ENCODE assay signal across 31 mouse cellular contexts in the genomic region with DNA sequence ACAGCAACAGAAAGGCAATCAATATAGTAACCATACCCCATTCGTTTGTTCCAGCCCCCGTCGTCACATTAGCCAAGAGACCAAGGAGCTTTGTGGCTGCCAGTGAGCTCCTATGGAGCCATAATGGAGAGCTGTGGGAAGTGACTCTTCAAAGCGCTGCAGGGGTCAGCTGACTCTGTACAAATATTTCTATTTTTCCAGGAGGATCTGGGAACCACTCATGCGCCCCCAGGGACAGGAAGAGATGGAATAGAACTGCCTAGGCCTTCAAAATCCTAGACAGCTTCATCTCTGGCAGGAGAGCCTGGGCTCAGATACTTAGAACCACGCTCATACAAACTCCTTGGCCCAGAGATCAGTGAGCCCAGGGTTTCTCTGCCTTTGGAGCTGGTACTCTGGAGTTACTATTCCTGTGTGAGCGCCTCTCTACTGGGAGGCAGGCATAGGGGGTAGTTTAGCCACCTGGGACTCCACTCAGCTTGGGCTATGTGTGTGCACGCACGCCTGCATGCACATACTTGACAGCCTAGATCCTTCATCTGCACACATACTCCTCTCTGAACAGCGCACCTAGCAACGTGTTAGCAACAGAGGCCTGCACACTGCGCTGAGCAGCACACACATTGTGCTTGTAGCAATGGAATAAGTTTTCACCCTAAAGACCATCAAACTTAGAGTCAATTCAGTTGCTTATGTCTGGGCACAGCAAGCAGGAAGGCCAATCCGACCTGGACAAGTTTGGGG. TPM values are rescaled to one million over a fixed set of nuclear protein-coding genes. Genes with fewer than 3 reads are reported as not detected.
DNase-seq lines count a peak whose midpoint lies in the region; ATAC-seq and TF ChIP-seq lines count a peak whose summit lies in the region.
"Had no signal": no experiment of that assay in that cellular context is flagged by ENCODE, and none has a peak within 500 bp of the region (broad histone marks: within the 10 kb centered on the region; RNA-seq: fewer than 3 reads in every experiment).

No protein-coding gene starts in this region.

- DNase-seq in forebrain, postnatal 0 days = no peak
- no peak for DNase-seq in heart, adult 2 months
- DNase-seq in heart, adult 9 months (ENCODE audit: low spot score in 2 of 2) = no peak
- DNase-seq in left cerebral cortex, adult 2 months (ENCODE audit: extremely low spot score in 1 of 2, low spot score in 2 of 2) = no peak
- DNase-seq in left cerebral cortex, adult 18-20 months (ENCODE audit: low spot score in 2 of 2) = no peak
- no peak for DNase-seq in spleen, adult 12 weeks (ENCODE audit: low spot score)
- DNase-seq: adrenal gland, postnatal 10 days; adrenal gland, postnatal 36 days; cerebellum, adult 11-12 months; cerebellum, adult 8-10 months; cerebellum, postnatal 10 days; cerebellum, postnatal 36 days; gastrocnemius, postnatal 10 days; heart, postnatal 10 days had no signal

- no peak for TF ChIP-seq POLR2A in heart, adult 2 months (IDR thresholded peaks at IDR 0.05; ENCODE audit: insufficient read depth, low read depth, low read length)
- TF ChIP-seq POLR2A in cortical plate, adult 2 months (IDR thresholded peaks at IDR 0.05; ENCODE audit: extremely low read depth, insufficient read depth, low read length) = no peak

- H3K9ac ChIP-seq in forebrain, postnatal 0 days = no peak overlapping the region
- no peak overlapping the region for H3K9ac ChIP-seq in forebrain, embryonic 13.5 days
- H3K9ac ChIP-seq in heart, adult 2 months (ENCODE audit: low read depth, low read length) = no peak overlapping the region
- H3K9ac ChIP-seq: heart, embryonic 15.5 days; hindbrain, embryonic 13.5 days had no signal

- ATAC-seq in forebrain, postnatal 0 days = peak; percentile 30; the same call in 1 of the 2 replicates
- no peak for ATAC-seq in forebrain, embryonic 13.5 days
- ATAC-seq: activated CD4-positive, CD25-positive, alpha-beta regulatory T cell, adult 4 months; forebrain, embryonic 14.5 days; intestine, postnatal 0 days had no signal

- H3K4me3 ChIP-seq in forebrain, postnatal 0 days (ENCODE audit: low read depth, low read length) = no peak overlapping the region
- no peak overlapping the region for H3K4me3 ChIP-seq in forebrain, embryonic 13.5 days
- H3K4me3 ChIP-seq in heart, adult 2 months = no peak overlapping the region
- no peak overlapping the region for H3K4me3 ChIP-seq in left cerebral cortex, adult 2 months
- H3K4me3 ChIP-seq in cortical plate, adult 2 months (ENCODE audit: insufficient read depth, low read length) = no peak overlapping the region
- H3K4me3 ChIP-seq: forebrain, embryonic 10.5 days; heart, embryonic 15.5 days; hindbrain, embryonic 10.5 days; hindbrain, embryonic 13.5 days had no signal

- H3K9me3 ChIP-seq in forebrain, postnatal 0 days (ENCODE audit: low read length) = no peaks in the 10 kb centered on the region
- no peaks in the 10 kb centered on the region for H3K9me3 ChIP-seq in forebrain, embryonic 13.5 days (replicated peaks)
- H3K9me3 ChIP-seq: forebrain, embryonic 10.5 days; heart, embryonic 15.5 days; hindbrain, embryonic 10.5 days; hindbrain, embryonic 13.5 days had no signal

- TF ChIP-seq EP300 in heart, adult 2 months (IDR thresholded peaks at IDR 0.05; ENCODE audit: insufficient read depth, low read depth, low read length) = no peak

- intact Hi-C loops in heart, adult 2 months (cut with DNase I) = no loop called here
- intact Hi-C loops in left cerebral cortex, adult 2 months (cut with DNase I) = loop anchor here (5.0 kb wide), 1 partner anchor 42 kb away; no protein-coding TSS in a partner anchor

- TF ChIP-seq CTCF in forebrain, postnatal 0 days (IDR thresholded peaks at IDR 0.05; ENCODE audit: low read depth) = no peak
- no peak for TF ChIP-seq CTCF in heart, adult 2 months (IDR thresholded peaks at IDR 0.05)
- TF ChIP-seq CTCF in left cerebral cortex, adult 2 months (IDR thresholded peaks at IDR 0.05) = no peak
- no peak for TF ChIP-seq CTCF in cortical plate, adult 2 months (IDR thresholded peaks at IDR 0.05; ENCODE audit: extremely low read depth, insufficient read depth, low read length)

- H3K79me2 ChIP-seq in heart, adult 2 months (replicated peaks; ENCODE audit: control insufficient read depth, insufficient read depth, low read length) = no peaks in the 10 kb centered on the region

- H3K27ac ChIP-seq in forebrain, postnatal 0 days (ENCODE audit: low read depth, low read length) = no peak overlapping the region
- H3K27ac ChIP-seq in forebrain, embryonic 13.5 days = no peak overlapping the region
- peak overlapping the region; percentile 75 for H3K27ac ChIP-seq in heart, adult 2 months
- H3K27ac ChIP-seq in left cerebral cortex, adult 2 months = peak overlapping the region; percentile 76
- peak overlapping the region; percentile 31; the same call in 1 of the 2 replicates for H3K27ac ChIP-seq in cortical plate, adult 2 months (ENCODE audit: insufficient read depth, low read length)
- H3K27ac ChIP-seq: forebrain, embryonic 10.5 days; heart, embryonic 15.5 days; hindbrain, embryonic 10.5 days; hindbrain, embryonic 13.5 days had no signal

- H3K4me1 ChIP-seq in forebrain, postnatal 0 days (ENCODE audit: insufficient read depth) = no peaks in the 10 kb centered on the region
- no peaks in the 10 kb centered on the region for H3K4me1 ChIP-seq in forebrain, embryonic 13.5 days
- peaks cover 17% of the 10 kb centered on the region for H3K4me1 ChIP-seq in heart, adult 2 months (ENCODE audit: control insufficient read depth, insufficient read depth, low read length)
- peaks cover 17% of the 10 kb centered on the region for H3K4me1 ChIP-seq in cortical plate, adult 2 months (ENCODE audit: control insufficient read depth, insufficient read depth, low read length)
- H3K4me1 ChIP-seq: forebrain, embryonic 10.5 days had no signal

- H3K27me3 ChIP-seq in forebrain, postnatal 0 days (ENCODE audit: insufficient read depth, low read length) = no peaks in the 10 kb centered on the region
- H3K27me3 ChIP-seq in forebrain, embryonic 13.5 days = no peaks in the 10 kb centered on the region
- no peaks in the 10 kb centered on the region for H3K27me3 ChIP-seq in heart, adult 2 months (ENCODE audit: control insufficient read depth, insufficient read depth, low read length)
- H3K27me3 ChIP-seq: heart, embryonic 15.5 days; hindbrain, embryonic 13.5 days had no signal

- peaks cover 11% of the 10 kb centered on the region for H3K36me3 ChIP-seq in forebrain, postnatal 0 days (ENCODE audit: insufficient read depth)
- peaks cover 8% of the 10 kb centered on the region; the same call in 1 of the 2 replicates for H3K36me3 ChIP-seq in forebrain, embryonic 13.5 days (ENCODE audit: poor library complexity, severe bottlenecking)
- H3K36me3 ChIP-seq in heart, adult 2 months (ENCODE audit: control insufficient read depth, insufficient read depth, low read length) = no peaks in the 10 kb centered on the region
- H3K36me3 ChIP-seq: forebrain, embryonic 10.5 days; heart, embryonic 15.5 days had no signal

- 80% methylated on average over 13 of the region's 13 CpGs for WGBS in forebrain, postnatal 0 days
- WGBS in forebrain, embryonic 13.5 days = 79% methylated on average over 13 of the region's 13 CpGs
- 85% methylated on average over 13 of the region's 13 CpGs for WGBS in heart, adult 2 months

- H3K4me2 ChIP-seq in forebrain, postnatal 0 days (ENCODE audit: low read depth) = no peak overlapping the region
- no peak overlapping the region for H3K4me2 ChIP-seq in forebrain, embryonic 13.5 days
- H3K4me2 ChIP-seq: heart, embryonic 11.5 days; heart, embryonic 15.5 days; hindbrain, embryonic 13.5 days had no signal

RNA-seq across cellular contexts. Expression of gene 1700019N19Rik, which starts 21.1 kb away (rescaled TPM):
- not detected in 2 replicates for total RNA-seq in forebrain, postnatal 0 days (2014; rRNA removed)
- polyA plus RNA-seq in forebrain, postnatal 0 days (2015; fragmentation: Nextera tagmentation; extraction: Ambion mirVana) = not detected in 2 replicates
- not detected in 2 replicates for polyA plus RNA-seq in forebrain, embryonic 13.5 days (2015; fragmentation: Nextera tagmentation; extraction: Ambion mirVana)
- total RNA-seq in heart, adult 2 months (2021) = not detected
- polyA plus RNA-seq in heart, adult 2 months (2012; rRNA removed) = 0.29 TPM in 2 replicates
- total RNA-seq in left cerebral cortex, adult 2 months (2021) = not detected
- under 1 TPM in 1 of 2 experiments, not detected in 1; 0.84 TPM for total RNA-seq in left cerebral cortex, adult 18-20 months (2021)
- polyA plus RNA-seq in cortical plate, adult 2 months (2012; rRNA removed) = 0.15 and 0.30 TPM in 2 replicates
- total RNA-seq: adrenal gland, adult 18-20 months; adrenal gland, postnatal 10 days; adrenal gland, postnatal 36 days; gastrocnemius, postnatal 10 days; gastrocnemius, postnatal 4 days; heart, adult 18-20 months; heart, postnatal 10 days; heart, postnatal 36 days had no signal
- polyA plus RNA-seq: activated CD4-positive, CD25-positive, alpha-beta regulatory T cell, adult 4 months; embryonic facial prominence, embryonic 11.5 days; embryonic facial prominence, embryonic 14.5 days; forebrain, embryonic 10.5 days; forebrain, embryonic 14.5 days; heart, embryonic 11.5 days; heart, embryonic 15.5 days; hindbrain, embryonic 13.5 days; intestine, embryonic 14.5 days; intestine, postnatal 0 days had no signal

RNA-seq across cellular contexts. Expression of gene Pnliprp2, which starts 55.8 kb away (rescaled TPM):
- 0.08 TPM in 1 of 2 replicates, not detected in the other for total RNA-seq in forebrain, postnatal 0 days (2014; rRNA removed)
- 0.15 TPM in 1 of 2 replicates, not detected in the other for polyA plus RNA-seq in forebrain, postnatal 0 days (2015; fragmentation: Nextera tagmentation; extraction: Ambion mirVana)
- 0.21 TPM in 1 of 2 replicates, not detected in the other for polyA plus RNA-seq in forebrain, embryonic 13.5 days (2015; fragmentation: Nextera tagmentation; extraction: Ambion mirVana)
- total RNA-seq in heart, adult 2 months (2021) = not detected
- polyA plus RNA-seq in heart, adult 2 months (2012; rRNA removed) = not detected in 2 replicates
- not detected for total RNA-seq in left cerebral cortex, adult 2 months (2021)
- total RNA-seq in left cerebral cortex, adult 18-20 months (2021) = not detected
- 0.08 and 0.17 TPM in 2 replicates for polyA plus RNA-seq in cortical plate, adult 2 months (2012; rRNA removed)
- total RNA-seq: adrenal gland, adult 18-20 months; adrenal gland, postnatal 10 days; adrenal gland, postnatal 36 days; gastrocnemius, postnatal 10 days; gastrocnemius, postnatal 4 days; heart, adult 18-20 months; heart, postnatal 10 days; heart, postnatal 36 days had no signal
- polyA plus RNA-seq: activated CD4-positive, CD25-positive, alpha-beta regulatory T cell, adult 4 months; embryonic facial prominence, embryonic 11.5 days; embryonic facial prominence, embryonic 14.5 days; hindbrain, embryonic 10.5 days; hindbrain, embryonic 13.5 days had no signal

Comparison
In these comparisons a context has a peak if more than half of its experiments do, and no peak if none do; other contexts are left out.
1. H3K27ac ChIP-seq: peak in heart, adult 2 months (single experiment), left cerebral cortex, adult 2 months (single experiment) and cortical plate, adult 2 months (single experiment); none in forebrain, postnatal 0 days (single experiment) and forebrain, embryonic 13.5 days (single experiment).